7 mouse cellular contexts compared by ENCODE assay signal in genomic region chr16:33684162-33684702, GRCm38 (mm10). TPM values are rescaled to one million over a fixed set of nuclear protein-coding genes. Genes with fewer than 3 reads are reported as not detected.
A peak's percentile ranks its signal among the peaks of the same experiment; 100 is the strongest.
DNase-seq lines count a peak whose midpoint lies in the region; TF ChIP-seq lines count a peak whose summit lies in the region.

TSS of gene Heg1 (plus strand) at chr16:33684370.

- peak within 1 kb of the TSS; percentile 89 for H3K27ac ChIP-seq in cortical plate, adult 2 months (ENCODE audit: insufficient read depth, low read length)

- H3K4me3 ChIP-seq in cortical plate, adult 2 months (ENCODE audit: insufficient read depth, low read length): peak within 1 kb of the TSS; percentile 36

- TF ChIP-seq CTCF in cortical plate, adult 2 months (IDR thresholded peaks at IDR 0.05; ENCODE audit: extremely low read depth, insufficient read depth, low read length): no peak

- peak; percentile 41; the same call in 1 of the 2 replicates for TF ChIP-seq POLR2A in cortical plate, adult 2 months (IDR thresholded peaks at IDR 0.05; ENCODE audit: extremely low read depth, insufficient read depth, low read length)

- intact Hi-C loops in gastrocnemius, postnatal 14 days (cut with DNase I; ENCODE audit: low total_unique reads): no loop called here
- intact Hi-C loops in left cerebral cortex, postnatal 25 days (cut with DNase I): loop anchor here (2.0 kb wide), 1 partner anchor 55 kb away; no protein-coding TSS in a partner anchor

- DNase-seq in adrenal gland, adult 2 months: peak; percentile 92
- peak; percentile 87 for DNase-seq in gastrocnemius, postnatal 14 days
- peak; percentile 92 for DNase-seq in induced T-regulatory cell, adult 2 months (ENCODE audit: low read depth)
- peak; percentile 53 to 59 for DNase-seq in left cerebral cortex, postnatal 25 days (ENCODE audit: low spot score in 2 of 2)
- DNase-seq in mesoderm, embryonic 11.5 days (ENCODE audit: low read depth, low spot score): peak; percentile 64
- DNase-seq in skeletal muscle tissue, adult 2 months (ENCODE audit: low read depth, low spot score): peak; percentile 60

- H3K4me1 ChIP-seq in cortical plate, adult 2 months (ENCODE audit: control insufficient read depth, insufficient read depth, low read length): no peaks in the 10 kb centered on the region

RNA-seq across cellular contexts. Expression of gene Heg1, which starts in this region (rescaled TPM):
- total RNA-seq in adrenal gland, adult 2 months (2021): 10 to 100 TPM; 51.5 to 80.5 TPM
- polyA plus RNA-seq in adrenal gland, adult 2 months (2012; rRNA removed): 25.3 and 32.6 TPM in 2 replicates
- polyA plus RNA-seq in cortical plate, adult 2 months (2012; rRNA removed): 17.0 and 17.5 TPM in 2 replicates
- 10 to 100 TPM; 48.0 to 56.4 TPM for total RNA-seq in gastrocnemius, postnatal 14 days (2021)
- total RNA-seq in left cerebral cortex, postnatal 25 days (2021): 10 to 100 TPM; 29.9 to 35.4 TPM

Comparison
In these comparisons a context has a peak if more than half of its experiments do, and no peak if none do; other contexts are left out.
1. Peak in every context shown above with its lines: DNase-seq, H3K4me3 ChIP-seq and H3K27ac ChIP-seq.